Comparison of ENCODE assay signal across 12 mouse cellular contexts in the genomic region with DNA sequence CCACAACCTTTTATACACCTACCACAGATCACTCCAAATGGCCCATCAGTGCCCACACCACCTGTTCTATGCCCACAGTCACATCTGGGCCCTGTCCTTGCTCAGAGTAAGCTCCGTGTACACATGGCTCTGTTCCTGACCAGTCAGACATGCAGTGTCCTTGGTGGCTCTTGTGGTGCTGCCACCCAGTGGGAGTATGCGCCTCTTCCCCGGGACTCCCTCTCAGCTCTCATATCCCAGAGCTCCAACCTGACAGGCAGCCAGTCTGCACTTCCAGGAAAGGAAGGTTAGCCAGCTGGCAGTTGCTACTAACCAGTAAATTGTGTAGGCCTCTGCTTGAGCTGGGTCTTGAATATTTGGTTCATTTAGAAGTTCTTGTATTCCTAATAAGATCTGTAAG. TPM values are rescaled to one million over a fixed set of nuclear protein-coding genes. Genes with fewer than 3 reads are reported as not detected.
DNase-seq lines count a peak whose midpoint lies in the region; ATAC-seq and TF ChIP-seq lines count a peak whose summit lies in the region.
"Had no signal": no experiment of that assay in that cellular context is flagged by ENCODE, and none has a peak within 500 bp of the region (broad histone marks: within the 10 kb centered on the region; RNA-seq: fewer than 3 reads in every experiment).

No protein-coding gene starts in this region.

- H3K36me3 ChIP-seq in kidney, embryonic 15.5 days, result peaks cover 82% of the 10 kb centered on the region

- H3K27ac ChIP-seq in left cerebral cortex, adult 2 months, result no peak overlapping the region
- H3K27ac ChIP-seq in kidney, embryonic 15.5 days, result no peak overlapping the region

- H3K4me3 ChIP-seq in left cerebral cortex, adult 2 months, result no peak overlapping the region
- H3K4me3 ChIP-seq in kidney, embryonic 15.5 days (replicated peaks), result no peak overlapping the region
- H3K4me3 ChIP-seq: myocyte had no signal

- no peak overlapping the region for H3K9ac ChIP-seq in kidney, embryonic 15.5 days

- ATAC-seq in kidney, embryonic 15.5 days (replicated peaks; ENCODE audit: low FRiP score), result 0 out of 2 replicates have a peak, but pooled peaks have one; percentile 22
- ATAC-seq in megakaryocyte-erythroid progenitor cell, adult 5-6 weeks (replicated peaks; ENCODE audit: low FRiP score, low TSS enrichment, poor library complexity, severe bottlenecking), result no peak

- intact Hi-C loops in left cerebral cortex, adult 2 months (cut with DNase I), result no loop called here
- intact Hi-C loops in left cerebral cortex, postnatal 4 days (cut with DNase I), result no loop called here

- DNase-seq in left cerebral cortex, adult 2 months (ENCODE audit: extremely low spot score in 1 of 2, low spot score in 2 of 2), result no peak
- DNase-seq in left cerebral cortex, postnatal 4 days, result no peak
- DNase-seq in MN1 (ENCODE audit: low spot score), result peak; percentile 73
- DNase-seq in adrenal gland, postnatal 25 days, result peak; percentile 68
- DNase-seq in thymus, postnatal 10 days (ENCODE audit: low spot score in 2 of 2), result no peak
- DNase-seq in neural tube, embryonic 10.5 days (ENCODE audit: extremely low spot score, low spot score), result no peak
- DNase-seq: thymus, adult 2 months had no signal

- H3K9me3 ChIP-seq in kidney, embryonic 15.5 days (replicated peaks), result no peaks in the 10 kb centered on the region

- peak; percentile 51 for TF ChIP-seq CTCF in left cerebral cortex, adult 2 months (IDR thresholded peaks at IDR 0.05)

- WGBS in kidney, embryonic 15.5 days, result 73% methylated on average over 3 of the region's 3 CpGs

- no peak overlapping the region for H3K4me2 ChIP-seq in kidney, embryonic 15.5 days

- peaks cover 4% of the 10 kb centered on the region; the same call in 1 of the 2 replicates for H3K4me1 ChIP-seq in kidney, embryonic 15.5 days

- no peaks in the 10 kb centered on the region for H3K27me3 ChIP-seq in kidney, embryonic 15.5 days

RNA-seq across cellular contexts. Expression of gene Baiap3, which starts 8.3 kb away (rescaled TPM):
- total RNA-seq in left cerebral cortex, adult 2 months (2021), result 10 to 100 TPM; 14.8 to 29.8 TPM
- 10 to 100 TPM in 1 of 2 experiments, 1 to 10 TPM in 1; 5.2 to 24.2 TPM for total RNA-seq in left cerebral cortex, postnatal 4 days (2021)
- total RNA-seq in adrenal gland, postnatal 25 days (2021), result 6.8 and 15.0 TPM in 2 replicates
- polyA plus RNA-seq in kidney, embryonic 15.5 days (2015; fragmentation: Nextera tagmentation; extraction: Ambion mirVana), result 1.1 and 3.9 TPM in 2 replicates
- 1.4 TPM in 1 of 2 replicates, not detected in the other for total RNA-seq in megakaryocyte-erythroid progenitor cell, adult 5-6 weeks (2014; fragmentation: Nextera tagmentation)
- total RNA-seq in megakaryocyte-erythroid progenitor cell, adult 5-6 weeks (2017), result 2.7 TPM in 1 of 2 replicates, not detected in the other

RNA-seq across cellular contexts. Expression of gene Ube2i, which starts 10.0 kb away (rescaled TPM):
- total RNA-seq in left cerebral cortex, adult 2 months (2021), result 100 to 1,000 TPM; 215 to 223 TPM
- total RNA-seq in left cerebral cortex, postnatal 4 days (2021), result 100 to 1,000 TPM; 297 to 302 TPM
- 234 and 263 TPM in 2 replicates for total RNA-seq in adrenal gland, postnatal 25 days (2021)
- 669 and 677 TPM in 2 replicates for polyA plus RNA-seq in kidney, embryonic 15.5 days (2015; fragmentation: Nextera tagmentation; extraction: Ambion mirVana)
- total RNA-seq in megakaryocyte-erythroid progenitor cell, adult 5-6 weeks (2014; fragmentation: Nextera tagmentation), result 430 and 467 TPM in 2 replicates
- 338 and 373 TPM in 2 replicates for total RNA-seq in megakaryocyte-erythroid progenitor cell, adult 5-6 weeks (2017)

RNA-seq across cellular contexts. Expression of gene Tsr3, which starts 24.5 kb away (rescaled TPM):
- 10 to 100 TPM; 24.6 to 25.9 TPM for total RNA-seq in left cerebral cortex, adult 2 months (2021)
- 10 to 100 TPM; 29.7 to 33.8 TPM for total RNA-seq in left cerebral cortex, postnatal 4 days (2021)
- 25.0 and 28.4 TPM in 2 replicates for total RNA-seq in adrenal gland, postnatal 25 days (2021)
- 47.0 and 53.4 TPM in 2 replicates for polyA plus RNA-seq in kidney, embryonic 15.5 days (2015; fragmentation: Nextera tagmentation; extraction: Ambion mirVana)
- 20.1 and 29.2 TPM in 2 replicates for total RNA-seq in megakaryocyte-erythroid progenitor cell, adult 5-6 weeks (2014; fragmentation: Nextera tagmentation)
- total RNA-seq in megakaryocyte-erythroid progenitor cell, adult 5-6 weeks (2017), result 33.3 and 33.7 TPM in 2 replicates

RNA-seq across cellular contexts. Expression of gene Gnptg, which starts 24.5 kb away (rescaled TPM):
- total RNA-seq in left cerebral cortex, adult 2 months (2021), result 10 to 100 TPM; 78.1 to 81.4 TPM
- 10 to 100 TPM; 54.6 to 56.0 TPM for total RNA-seq in left cerebral cortex, postnatal 4 days (2021)
- total RNA-seq in adrenal gland, postnatal 25 days (2021), result 42.4 and 50.1 TPM in 2 replicates
- polyA plus RNA-seq in kidney, embryonic 15.5 days (2015; fragmentation: Nextera tagmentation; extraction: Ambion mirVana), result 44.4 and 46.4 TPM in 2 replicates
- total RNA-seq in megakaryocyte-erythroid progenitor cell, adult 5-6 weeks (2014; fragmentation: Nextera tagmentation), result 13.9 and 14.2 TPM in 2 replicates
- 10.9 and 12.9 TPM in 2 replicates for total RNA-seq in megakaryocyte-erythroid progenitor cell, adult 5-6 weeks (2017)

RNA-seq across cellular contexts. Expression of gene Prss34, which starts 33.7 kb away (rescaled TPM):
- total RNA-seq in left cerebral cortex, adult 2 months (2021), result not detected
- total RNA-seq in left cerebral cortex, postnatal 4 days (2021), result 1 to 10 TPM; 1.2 to 1.3 TPM
- 0.27 TPM in 1 of 2 replicates, not detected in the other for total RNA-seq in adrenal gland, postnatal 25 days (2021)
- 0.40 and 0.55 TPM in 2 replicates for polyA plus RNA-seq in kidney, embryonic 15.5 days (2015; fragmentation: Nextera tagmentation; extraction: Ambion mirVana)
- not detected in 2 replicates for total RNA-seq in megakaryocyte-erythroid progenitor cell, adult 5-6 weeks (2014; fragmentation: Nextera tagmentation)
- total RNA-seq in megakaryocyte-erythroid progenitor cell, adult 5-6 weeks (2017), result 0.72 TPM in 1 of 2 replicates, not detected in the other
- total RNA-seq: left cerebral cortex, postnatal 25 days had no signal
- polyA plus RNA-seq: frontal cortex, adult 2 months; myocyte had no signal

Comparison
In these comparisons a context has a peak if more than half of its experiments do, and no peak if none do; other contexts are left out.
1. DNase-seq: peak in MN1 (single experiment) and adrenal gland, postnatal 25 days (single experiment); none in left cerebral cortex, adult 2 months (0 of 2), left cerebral cortex, postnatal 4 days (single experiment), thymus, postnatal 10 days (0 of 2) and neural tube, embryonic 10.5 days (single experiment).